Mouse (Mus musculus): ENCODE measurements around the gene Plch2.

- TF ChIP-seq CTCF (IDR thresholded peaks at IDR 0.05; ENCODE audit: insufficient read depth, low read length) (no peak), POLR2A (IDR thresholded peaks at IDR 0.05; ENCODE audit: borderline replicate concordance, extremely low read depth, low read depth, low read length) (no peak)
These were observed 99.1 kb downstream of the Plch2 start for GRCm38 (mm10) chr4:154957289-154957993.

All from lung, adult 2 months (tissue).